Mouse (Mus musculus): ENCODE measurements at regions not wholly inside any gene's neighbourhood (a gene's known extent, or its start where the extent isn't known, plus 50 kb on each side); places are given as distances from the start of the nearest gene placed in this dataset.
"Not testable (repeated sequence)": the region's sequence is repeated elsewhere in the genome, so short reads cannot be mapped to it uniquely, and the experiment has no call there.

DNA sequence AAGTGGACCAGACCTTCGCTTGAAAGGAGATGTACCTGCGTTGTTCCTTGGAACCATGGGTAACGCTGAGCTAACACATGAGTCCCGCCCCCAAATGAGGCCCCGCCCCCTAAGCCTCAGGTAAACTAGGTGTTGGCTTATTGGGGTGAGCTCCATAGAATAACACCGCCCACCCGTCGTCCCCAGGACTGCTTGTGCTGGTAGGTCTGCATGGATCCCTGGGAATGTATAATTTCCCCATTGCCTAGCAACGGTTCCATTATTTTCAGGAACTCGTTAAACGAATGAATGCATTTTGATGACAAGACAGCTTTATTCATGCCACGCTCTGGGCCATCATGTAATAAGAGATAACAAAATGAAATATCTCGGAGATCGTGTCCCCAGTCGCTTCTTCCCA is 161.0 kb upstream of the Trpc7 start:
- no peaks in the 10 kb centered on the region for H3K79me2 ChIP-seq (ENCODE audit: control insufficient read depth, insufficient read depth)
- no peak for TF ChIP-seq USF1 (IDR thresholded peaks at IDR 0.05; ENCODE audit: low read depth)
- no peak for TF ChIP-seq REST (IDR thresholded peaks at IDR 0.05; ENCODE audit: insufficient read depth, insufficient read length)
- no peak for TF ChIP-seq POLR2A (IDR thresholded peaks at IDR 0.05; ENCODE audit: insufficient read length, low read depth)
- TF ChIP-seq MYOG (IDR thresholded peaks at IDR 0.05; ENCODE audit: control insufficient read depth in 1 of 3, insufficient read depth in 1 of 3, insufficient read length in 2 of 3, low read depth in 2 of 3) = no peak
- TF ChIP-seq TCF12 (IDR thresholded peaks at IDR 0.05; ENCODE audit: insufficient read depth, poor library complexity, severe bottlenecking) = no peak
- TF ChIP-seq E2F4 (IDR thresholded peaks at IDR 0.05; ENCODE audit: insufficient read depth) = no peak
- TF ChIP-seq SRF (IDR thresholded peaks at IDR 0.05; ENCODE audit: control insufficient read depth, insufficient read length, low read depth) = no peak
- TF ChIP-seq CEBPB (IDR thresholded peaks at IDR 0.05; ENCODE audit: insufficient read depth, poor library complexity, severe bottlenecking) = no peak
- TF ChIP-seq TCF3 (IDR thresholded peaks at IDR 0.05; ENCODE audit: insufficient read length, low read depth) = no peak
- no peak for TF ChIP-seq MAX (IDR thresholded peaks at IDR 0.05; ENCODE audit: low read depth)
- TF ChIP-seq MYOD1 (IDR thresholded peaks at IDR 0.05; ENCODE audit: control insufficient read depth in 1 of 3, insufficient read length in 2 of 3, low read depth in 2 of 3) = no peak
- TF ChIP-seq POLR2AphosphoS2 (IDR thresholded peaks at IDR 0.05; ENCODE audit: insufficient read length, low read depth) = no peak
- no peak overlapping the region for H3K4me3 ChIP-seq
- no peaks in the 10 kb centered on the region for H3K36me3 ChIP-seq (ENCODE audit: control insufficient read depth, insufficient read depth)
- H3ac ChIP-seq (ENCODE audit: control insufficient read depth, insufficient read length) = no peak overlapping the region
- no peaks in the 10 kb centered on the region for H3K27me3 ChIP-seq (ENCODE audit: control insufficient read depth, insufficient read depth, insufficient read length)
- H3K4me2 ChIP-seq (ENCODE audit: low read depth) = no peak overlapping the region

DNA sequence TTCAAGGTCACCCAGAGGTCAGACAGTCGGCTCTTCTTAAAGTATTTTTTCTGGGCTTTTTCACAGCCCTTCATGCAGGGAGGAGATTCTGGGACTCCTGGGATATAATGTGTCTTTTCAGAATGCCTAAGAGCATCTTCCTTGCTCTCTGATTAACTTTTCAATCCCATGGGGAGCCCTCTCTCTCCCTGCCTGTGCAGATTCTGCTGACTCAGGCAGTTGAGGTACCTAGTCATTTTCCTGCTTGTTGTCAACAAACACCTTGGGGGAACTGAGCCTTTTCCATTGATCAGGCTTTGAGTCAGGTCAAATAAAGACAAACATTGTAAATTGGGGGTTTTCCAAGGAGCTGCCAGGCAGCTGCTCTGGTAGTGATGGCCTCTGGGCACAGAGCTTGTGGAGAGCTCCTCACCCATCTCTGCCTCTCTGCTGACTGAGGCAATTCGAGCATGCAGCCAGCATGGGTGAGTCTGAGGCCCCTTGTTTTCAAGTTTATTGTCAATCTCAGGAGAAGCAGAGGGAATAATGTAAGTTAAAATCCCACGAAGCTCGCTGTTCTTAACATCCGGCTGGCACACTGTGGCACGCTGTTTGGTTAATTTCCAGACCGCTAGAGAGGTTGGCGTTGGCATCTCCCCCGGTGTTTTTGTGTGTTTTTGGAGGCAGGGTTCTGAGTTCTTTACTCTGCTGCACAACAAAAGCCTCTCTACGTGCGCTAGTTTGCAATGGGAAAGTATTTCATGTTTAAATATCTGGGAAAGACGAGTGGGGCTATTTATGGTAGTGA is 159.8 kb upstream of the Trpc7 start:
- Histone ChIP-seq H3K79me2 (ENCODE audit: control insufficient read depth, insufficient read depth) (no peaks in the 10 kb centered on the region), H3K36me3 (ENCODE audit: control insufficient read depth, insufficient read depth) (no peaks in the 10 kb centered on the region), H3K27me3 (ENCODE audit: control insufficient read depth, insufficient read depth, insufficient read length) (no peaks in the 10 kb centered on the region), H3K4me3 (no peak overlapping the region), H3K4me2 (ENCODE audit: low read depth) (no peak overlapping the region), H3ac (ENCODE audit: control insufficient read depth, insufficient read length) (no peak overlapping the region)
- TF ChIP-seq TCF3 (IDR thresholded peaks at IDR 0.05; ENCODE audit: insufficient read length, low read depth) (no peak), SRF (IDR thresholded peaks at IDR 0.05; ENCODE audit: control insufficient read depth, insufficient read length, low read depth) (no peak), E2F4 (IDR thresholded peaks at IDR 0.05; ENCODE audit: insufficient read depth) (no peak), MYOG (IDR thresholded peaks at IDR 0.05; ENCODE audit: control insufficient read depth in 1 of 3, insufficient read depth in 1 of 3, insufficient read length in 2 of 3, low read depth in 2 of 3) (no peak), POLR2A (IDR thresholded peaks at IDR 0.05; ENCODE audit: insufficient read length, low read depth) (no peak), USF1 (IDR thresholded peaks at IDR 0.05; ENCODE audit: low read depth) (no peak), TCF12 (IDR thresholded peaks at IDR 0.05; ENCODE audit: insufficient read depth, poor library complexity, severe bottlenecking) (no peak), CEBPB (IDR thresholded peaks at IDR 0.05; ENCODE audit: insufficient read depth, poor library complexity, severe bottlenecking) (no peak), MYOD1 (IDR thresholded peaks at IDR 0.05; ENCODE audit: control insufficient read depth in 1 of 3, insufficient read length in 2 of 3, low read depth in 2 of 3) (no peak), MAX (IDR thresholded peaks at IDR 0.05; ENCODE audit: low read depth) (no peak), REST (IDR thresholded peaks at IDR 0.05; ENCODE audit: insufficient read depth, insufficient read length) (no peak), POLR2AphosphoS2 (IDR thresholded peaks at IDR 0.05; ENCODE audit: insufficient read length, low read depth) (no peak)

DNA sequence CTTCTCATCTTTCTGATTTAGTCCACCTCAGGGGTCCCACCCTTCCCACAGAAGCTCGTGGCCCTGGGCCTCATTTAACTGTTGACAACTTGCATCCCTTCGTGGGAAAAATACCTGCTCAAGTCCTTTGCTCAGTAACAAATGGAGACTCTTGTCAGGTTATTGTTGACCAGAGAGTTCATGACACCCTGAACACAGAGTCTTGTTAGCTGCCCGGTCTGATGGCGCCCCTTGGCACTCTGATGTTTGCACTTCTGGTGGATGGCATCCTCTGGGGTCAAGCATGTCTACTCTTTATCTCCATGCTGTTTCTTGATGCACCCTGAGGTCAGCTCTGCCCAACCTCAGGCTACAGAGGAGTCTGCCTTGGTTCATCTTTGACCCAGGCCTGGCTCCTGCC is 157.6 kb upstream of the Trpc7 start:
- Histone ChIP-seq H3K4me2 (ENCODE audit: low read depth) (no peak overlapping the region), H3K79me2 (ENCODE audit: control insufficient read depth, insufficient read depth) (no peaks in the 10 kb centered on the region), H3ac (ENCODE audit: control insufficient read depth, insufficient read length) (no peak overlapping the region), H3K36me3 (ENCODE audit: control insufficient read depth, insufficient read depth) (no peaks in the 10 kb centered on the region), H3K4me3 (no peak overlapping the region), H3K27me3 (ENCODE audit: control insufficient read depth, insufficient read depth, insufficient read length) (no peaks in the 10 kb centered on the region)
- TF ChIP-seq USF1 (IDR thresholded peaks at IDR 0.05; ENCODE audit: low read depth) = no peak

DNA sequence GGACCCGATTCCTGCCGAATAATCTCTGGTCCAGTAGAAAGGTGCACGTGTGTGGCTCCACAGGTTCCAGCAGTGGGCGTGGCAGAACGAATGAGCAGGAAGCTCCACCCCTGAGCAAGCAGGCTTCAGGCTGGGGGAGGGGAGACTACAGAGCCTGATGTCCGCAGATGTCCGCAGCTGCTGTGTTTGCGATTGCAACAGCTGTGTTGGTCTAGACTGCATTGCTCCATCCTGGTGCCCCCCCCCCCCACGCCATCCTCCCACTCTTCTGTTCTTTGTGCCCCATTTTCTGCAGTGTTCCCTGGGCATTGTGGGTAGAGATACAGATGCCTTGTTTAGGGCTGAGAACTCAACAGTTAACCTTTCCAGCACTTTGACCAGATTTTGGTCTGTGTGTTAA is 150.3 kb upstream of the Trpc7 start:
- not testable (repeated sequence) for H3K4me2 ChIP-seq (ENCODE audit: low read depth); H3K4me3 ChIP-seq; H3ac ChIP-seq (ENCODE audit: control insufficient read depth, insufficient read length); H3K79me2 ChIP-seq (ENCODE audit: control insufficient read depth, insufficient read depth); H3K36me3 ChIP-seq (ENCODE audit: control insufficient read depth, insufficient read depth); H3K27me3 ChIP-seq (ENCODE audit: control insufficient read depth, insufficient read depth, insufficient read length)
- peak; percentile 54 for TF ChIP-seq TCF3 (IDR thresholded peaks at IDR 0.05; ENCODE audit: insufficient read length, low read depth)
- peak in 1 of 3 experiments; percentile 11 for TF ChIP-seq MYOG (IDR thresholded peaks at IDR 0.05; ENCODE audit: control insufficient read depth in 1 of 3, insufficient read depth in 1 of 3, insufficient read length in 2 of 3, low read depth in 2 of 3)
- TF ChIP-seq MYOD1 (IDR thresholded peaks at IDR 0.05; ENCODE audit: control insufficient read depth in 1 of 3, insufficient read length in 2 of 3, low read depth in 2 of 3) = peak in 1 of 3 experiments; percentile 10

DNA sequence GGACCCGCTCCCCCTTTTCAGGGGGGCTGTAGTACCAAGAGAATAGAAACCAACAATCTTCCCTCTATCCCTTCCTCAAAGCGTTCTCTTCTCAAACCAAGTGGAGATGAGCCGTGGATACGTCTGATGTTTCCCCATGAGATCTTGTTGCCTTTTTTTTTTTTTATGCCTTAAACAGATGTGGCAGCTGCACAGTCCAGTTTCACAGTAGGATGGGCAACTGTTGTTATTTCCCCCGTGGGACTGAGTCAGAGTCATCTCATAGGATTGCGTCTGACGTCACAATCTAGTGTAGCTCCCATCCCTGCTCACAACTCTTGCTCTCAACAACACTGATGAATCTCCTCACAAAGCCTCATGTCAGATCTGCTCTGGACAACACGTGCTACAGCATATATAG is 148.7 kb upstream of the Trpc7 start:
- no peak overlapping the region for H3K4me2 ChIP-seq (ENCODE audit: low read depth)
- H3ac ChIP-seq (ENCODE audit: control insufficient read depth, insufficient read length) = no peak overlapping the region
- no peaks in the 10 kb centered on the region for H3K27me3 ChIP-seq (ENCODE audit: control insufficient read depth, insufficient read depth, insufficient read length)
- H3K4me3 ChIP-seq = no peak overlapping the region
- TF ChIP-seq SRF (IDR thresholded peaks at IDR 0.05; ENCODE audit: control insufficient read depth, insufficient read length, low read depth) (no peak), MAX (IDR thresholded peaks at IDR 0.05; ENCODE audit: low read depth) (no peak), E2F4 (IDR thresholded peaks at IDR 0.05; ENCODE audit: insufficient read depth) (no peak), CEBPB (IDR thresholded peaks at IDR 0.05; ENCODE audit: insufficient read depth, poor library complexity, severe bottlenecking) (no peak), REST (IDR thresholded peaks at IDR 0.05; ENCODE audit: insufficient read depth, insufficient read length) (no peak), POLR2A (IDR thresholded peaks at IDR 0.05; ENCODE audit: insufficient read length, low read depth) (no peak), MYOG (IDR thresholded peaks at IDR 0.05; ENCODE audit: control insufficient read depth in 1 of 3, insufficient read depth in 1 of 3, insufficient read length in 2 of 3, low read depth in 2 of 3) (no peak), USF1 (IDR thresholded peaks at IDR 0.05; ENCODE audit: low read depth) (no peak), TCF3 (IDR thresholded peaks at IDR 0.05; ENCODE audit: insufficient read length, low read depth) (no peak), MYOD1 (IDR thresholded peaks at IDR 0.05; ENCODE audit: control insufficient read depth in 1 of 3, insufficient read length in 2 of 3, low read depth in 2 of 3) (no peak), TCF12 (IDR thresholded peaks at IDR 0.05; ENCODE audit: insufficient read depth, poor library complexity, severe bottlenecking) (no peak), POLR2AphosphoS2 (IDR thresholded peaks at IDR 0.05; ENCODE audit: insufficient read length, low read depth) (no peak)
- H3K36me3 ChIP-seq (ENCODE audit: control insufficient read depth, insufficient read depth) = no peaks in the 10 kb centered on the region
- no peaks in the 10 kb centered on the region for H3K79me2 ChIP-seq (ENCODE audit: control insufficient read depth, insufficient read depth)
